13 mouse cellular contexts compared by ENCODE assay signal in the genomic region with DNA sequence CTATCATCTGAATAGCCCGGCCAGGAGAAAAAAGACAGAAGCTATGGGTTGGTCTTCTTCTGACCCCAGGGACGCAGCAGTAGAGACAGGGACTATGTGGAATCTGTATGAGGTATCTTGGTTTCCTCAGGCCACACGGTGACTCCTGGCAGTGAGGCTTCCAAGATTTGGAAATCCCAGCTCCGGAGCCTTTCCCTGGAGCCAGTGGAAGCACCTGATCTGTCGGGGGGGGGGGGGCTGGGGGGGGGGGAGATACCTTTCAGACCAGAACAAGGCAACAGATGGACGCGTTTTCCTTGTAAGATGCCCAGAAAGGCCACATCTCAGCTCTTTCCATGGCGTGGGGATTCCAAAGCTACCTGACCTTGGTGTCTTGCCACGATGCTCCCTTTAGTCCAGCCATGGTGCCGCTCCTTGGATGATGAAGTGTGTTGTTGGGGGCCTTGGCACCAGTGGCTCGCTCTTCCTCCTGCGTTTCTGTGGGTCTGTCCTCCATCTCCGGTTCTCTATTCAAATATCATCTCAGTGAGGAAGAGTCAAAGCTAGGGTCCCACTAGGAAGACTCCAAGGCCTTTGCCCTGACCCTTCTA. TPM values are rescaled to one million over a fixed set of nuclear protein-coding genes. Genes with fewer than 3 reads are reported as not detected.
A peak's percentile ranks its signal among the peaks of the same experiment; 100 is the strongest.
DNase-seq lines count a peak whose midpoint lies in the region; ATAC-seq and TF ChIP-seq lines count a peak whose summit lies in the region.
"Had no signal": no experiment of that assay in that cellular context is flagged by ENCODE, and none has a peak within 500 bp of the region (broad histone marks: within the 10 kb centered on the region; RNA-seq: fewer than 3 reads in every experiment).

No protein-coding gene starts in this region.

- no peak for TF ChIP-seq EP300 in lung, postnatal 0 days (IDR thresholded peaks at IDR 0.05)

- H3K27me3 ChIP-seq in heart, embryonic 10.5 days (ENCODE audit: insufficient read depth, poor library complexity, severe bottlenecking) = no peaks in the 10 kb centered on the region
- H3K27me3 ChIP-seq in lung, embryonic 15.5 days = no peaks in the 10 kb centered on the region
- H3K27me3 ChIP-seq in lung, postnatal 0 days (replicated peaks; ENCODE audit: insufficient read depth, low read length) = no peaks in the 10 kb centered on the region
- H3K27me3 ChIP-seq in forebrain, embryonic 16.5 days (replicated peaks; ENCODE audit: control insufficient read depth, insufficient read depth, low read length) = no peaks in the 10 kb centered on the region
- H3K27me3 ChIP-seq in midbrain, embryonic 14.5 days (ENCODE audit: control insufficient read depth, insufficient read depth, low read length) = no peaks in the 10 kb centered on the region
- H3K27me3 ChIP-seq: neural tube, embryonic 12.5 days had no signal

- no peaks in the 10 kb centered on the region for H3K9me3 ChIP-seq in heart, embryonic 10.5 days
- no peaks in the 10 kb centered on the region for H3K9me3 ChIP-seq in lung, embryonic 15.5 days
- no peaks in the 10 kb centered on the region for H3K9me3 ChIP-seq in lung, postnatal 0 days (ENCODE audit: low read length)
- no peaks in the 10 kb centered on the region for H3K9me3 ChIP-seq in forebrain, embryonic 16.5 days (ENCODE audit: control insufficient read depth, low read length)
- H3K9me3 ChIP-seq in midbrain, embryonic 14.5 days (ENCODE audit: control insufficient read depth, low read length) = no peaks in the 10 kb centered on the region
- H3K9me3 ChIP-seq: neural tube, embryonic 12.5 days had no signal

- TF ChIP-seq CTCF in lung, postnatal 0 days (IDR thresholded peaks at IDR 0.05) = no peak

- H3K4me2 ChIP-seq in lung, embryonic 15.5 days = no peak overlapping the region
- H3K4me2 ChIP-seq in lung, postnatal 0 days (replicated peaks; ENCODE audit: low read depth, low read length) = no peak overlapping the region
- no peak overlapping the region for H3K4me2 ChIP-seq in forebrain, embryonic 16.5 days (ENCODE audit: low read length)
- H3K4me2 ChIP-seq in midbrain, embryonic 14.5 days (ENCODE audit: low read length) = no peak overlapping the region

- 76% methylated on average over 12 of the region's 13 CpGs for WGBS in heart, embryonic 10.5 days
- 82% methylated on average over 12 of the region's 13 CpGs for WGBS in lung, embryonic 15.5 days
- WGBS in lung, postnatal 0 days = 85% methylated on average over 12 of the region's 13 CpGs
- WGBS in forebrain, embryonic 16.5 days = 94% methylated on average over 12 of the region's 13 CpGs
- 87% methylated on average over 12 of the region's 13 CpGs for WGBS in midbrain, embryonic 14.5 days

- no peak overlapping the region for H3K4me3 ChIP-seq in heart, embryonic 10.5 days
- no peak overlapping the region for H3K4me3 ChIP-seq in lung, embryonic 15.5 days
- no peak overlapping the region for H3K4me3 ChIP-seq in lung, postnatal 0 days (ENCODE audit: low read depth, low read length)
- no peak overlapping the region for H3K4me3 ChIP-seq in forebrain, embryonic 16.5 days (replicated peaks; ENCODE audit: low read length)
- no peak overlapping the region for H3K4me3 ChIP-seq in midbrain, embryonic 14.5 days (replicated peaks; ENCODE audit: low read depth, low read length)
- H3K4me3 ChIP-seq: neural tube, embryonic 12.5 days had no signal

- no peak for ATAC-seq in lung, embryonic 15.5 days (ENCODE audit: borderline replicate concordance, extremely low read depth, low FRiP score, low TSS enrichment)
- no peak for ATAC-seq in lung, postnatal 0 days
- ATAC-seq in forebrain, embryonic 16.5 days = no peak
- ATAC-seq in midbrain, embryonic 14.5 days (ENCODE audit: low FRiP score, low TSS enrichment) = no peak
- ATAC-seq in frontal cortex, adult (ENCODE audit: low TSS enrichment) = no peak

- no peaks in the 10 kb centered on the region for H3K36me3 ChIP-seq in heart, embryonic 10.5 days
- no peaks in the 10 kb centered on the region for H3K36me3 ChIP-seq in lung, embryonic 15.5 days
- H3K36me3 ChIP-seq in lung, postnatal 0 days (ENCODE audit: insufficient read depth, low read length) = no peaks in the 10 kb centered on the region
- no peaks in the 10 kb centered on the region for H3K36me3 ChIP-seq in forebrain, embryonic 16.5 days (ENCODE audit: control insufficient read depth, insufficient read depth)
- no peaks in the 10 kb centered on the region for H3K36me3 ChIP-seq in midbrain, embryonic 14.5 days (ENCODE audit: control insufficient read depth, insufficient read depth, low read length)
- H3K36me3 ChIP-seq: neural tube, embryonic 12.5 days had no signal

- peaks cover 71% of the 10 kb centered on the region for H3K4me1 ChIP-seq in heart, embryonic 10.5 days
- H3K4me1 ChIP-seq in lung, embryonic 15.5 days = peaks cover 34% of the 10 kb centered on the region
- peaks cover 9% of the 10 kb centered on the region; the same call in 1 of the 2 replicates for H3K4me1 ChIP-seq in lung, postnatal 0 days (ENCODE audit: insufficient read depth, low read depth, low read length)
- H3K4me1 ChIP-seq in forebrain, embryonic 16.5 days (replicated peaks; ENCODE audit: control insufficient read depth, insufficient read depth, low read length) = peaks cover 20% of the 10 kb centered on the region
- H3K4me1 ChIP-seq in midbrain, embryonic 14.5 days (ENCODE audit: control insufficient read depth, insufficient read depth, low read length) = peaks cover 29% of the 10 kb centered on the region

- H3K27ac ChIP-seq in heart, embryonic 10.5 days = peak overlapping the region; percentile 94
- peak overlapping the region; percentile 97 for H3K27ac ChIP-seq in lung, embryonic 15.5 days
- H3K27ac ChIP-seq in lung, postnatal 0 days (ENCODE audit: low read length) = no peak overlapping the region
- H3K27ac ChIP-seq in forebrain, embryonic 16.5 days (ENCODE audit: low read length) = peak overlapping the region; percentile 97; the same call in 1 of the 2 replicates
- H3K27ac ChIP-seq in midbrain, embryonic 14.5 days (replicated peaks; ENCODE audit: low read depth, low read length) = peak overlapping the region; percentile 94
- H3K27ac ChIP-seq: macrophage had no signal

- DNase-seq in heart, embryonic 10.5 days (ENCODE audit: low spot score) = no peak
- no peak for DNase-seq in heart, adult 8-10 months (ENCODE audit: low spot score)
- DNase-seq in lung, postnatal 0 days (ENCODE audit: low spot score) = no peak
- DNase-seq in midbrain, embryonic 14.5 days = no peak
- DNase-seq in adrenal gland, postnatal 36 days = no peak
- DNase-seq: heart, adult 18-20 months; kidney, postnatal 10 days; thymus, postnatal 14 days had no signal

- no peak overlapping the region for H3K9ac ChIP-seq in lung, embryonic 15.5 days
- no peak overlapping the region for H3K9ac ChIP-seq in lung, postnatal 0 days (replicated peaks; ENCODE audit: low read depth)
- no peak overlapping the region for H3K9ac ChIP-seq in forebrain, embryonic 16.5 days (replicated peaks; ENCODE audit: low read depth, low read length)
- no peak overlapping the region for H3K9ac ChIP-seq in midbrain, embryonic 14.5 days (replicated peaks; ENCODE audit: low read length)
- H3K9ac ChIP-seq: neural tube, embryonic 12.5 days had no signal

RNA-seq across cellular contexts. Expression of gene Tmem209, which starts 47.7 kb away (rescaled TPM):
- polyA plus RNA-seq in heart, embryonic 10.5 days (2016; fragmentation: Nextera tagmentation; extraction: Ambion mirVana) = 38.2 and 41.1 TPM in 2 replicates
- 10 to 100 TPM in 2 of 4 experiments, 1 to 10 TPM in 2; 7.3 to 12.4 (median 9.5) TPM for total RNA-seq in heart, adult 8-10 months (2022)
- polyA plus RNA-seq in lung, embryonic 15.5 days (2015; fragmentation: Nextera tagmentation; extraction: Ambion mirVana) = 35.3 and 39.6 TPM in 2 replicates
- polyA plus RNA-seq in lung, postnatal 0 days (2015; fragmentation: Nextera tagmentation; extraction: Ambion mirVana) = 14.6 TPM in 2 replicates
- polyA plus RNA-seq in forebrain, embryonic 16.5 days (2015; fragmentation: Nextera tagmentation; extraction: Ambion mirVana) = 34.4 and 34.8 TPM in 2 replicates
- polyA plus RNA-seq in midbrain, embryonic 14.5 days (2014; fragmentation: Nextera tagmentation; extraction: Ambion mirVana) = 24.8 and 38.2 TPM in 2 replicates
- total RNA-seq in adrenal gland, postnatal 36 days (2021) = 10 to 100 TPM; 23.3 to 27.3 TPM

RNA-seq across cellular contexts. Expression of gene Ssmem1, which starts 47.8 kb away (rescaled TPM):
- polyA plus RNA-seq in heart, embryonic 10.5 days (2016; fragmentation: Nextera tagmentation; extraction: Ambion mirVana) = 0.16 TPM in 1 of 2 replicates, not detected in the other
- total RNA-seq in heart, adult 8-10 months (2022) = under 1 TPM in 1 of 4 experiments, not detected in 3; 0.40 TPM
- polyA plus RNA-seq in lung, embryonic 15.5 days (2015; fragmentation: Nextera tagmentation; extraction: Ambion mirVana) = 0.12 TPM in 1 of 2 replicates, not detected in the other
- polyA plus RNA-seq in lung, postnatal 0 days (2015; fragmentation: Nextera tagmentation; extraction: Ambion mirVana) = 0.12 TPM in 1 of 2 replicates, not detected in the other
- polyA plus RNA-seq in forebrain, embryonic 16.5 days (2015; fragmentation: Nextera tagmentation; extraction: Ambion mirVana) = not detected in 2 replicates
- polyA plus RNA-seq in midbrain, embryonic 14.5 days (2014; fragmentation: Nextera tagmentation; extraction: Ambion mirVana) = 0.38 TPM in 1 of 2 replicates, not detected in the other
- total RNA-seq in adrenal gland, postnatal 36 days (2021) = under 1 TPM in 1 of 2 experiments, not detected in 1; 0.23 TPM
- polyA plus RNA-seq: macrophage had no signal
